Mouse (Mus musculus): ENCODE results near the gene Platr17. TPM values are rescaled to one million over a fixed set of nuclear protein-coding genes. Genes with fewer than 3 reads are reported as not detected.

Platr17 gene
- polyA plus RNA-seq, 1 experiment from 2014 or later, result 0.59 TPM

GRCm38 (mm10) chr17:33909869-33910250 is 4.9 kb downstream of the Platr17 start:
- Histone ChIP-seq H3K4me1 (replicated peaks; ENCODE audit: control insufficient read depth, insufficient read depth, low read length) (peaks cover 8% of the 10 kb centered on the region), H3K36me3 (replicated peaks; ENCODE audit: control insufficient read depth, insufficient read depth) (peaks cover 38% of the 10 kb centered on the region), H3K9ac (peak overlapping the region; percentile 95), H3K4me2 (replicated peaks) (peak overlapping the region; percentile 98), H3K27me3 (ENCODE audit: control insufficient read depth, insufficient read depth, low read length) (no peaks in the 10 kb centered on the region), H3K9me3 (ENCODE audit: control insufficient read depth, low read length) (no peaks in the 10 kb centered on the region), H3K4me3 (replicated peaks; ENCODE audit: low read length) (peak overlapping the region; percentile 86), H3K27ac (peak overlapping the region; percentile 88)
- no peak for ATAC-seq (ENCODE audit: low FRiP score)
- WGBS, result 2% methylated on average over 14 of the region's 14 CpGs
- DNase-seq (ENCODE audit: low spot score), result no peak

- H3K27ac ChIP-seq, result peak overlapping the region; percentile 88; the same call in 1 of the 2 replicates
- H3K9ac ChIP-seq, result peak overlapping the region; percentile 95
- H3K4me1 ChIP-seq (replicated peaks; ENCODE audit: control insufficient read depth, insufficient read depth, low read length), result peaks cover 8% of the 10 kb centered on the region
- no peak for ATAC-seq (ENCODE audit: low FRiP score)
- WGBS, result 58% methylated on average over 11 of the region's 11 CpGs
- peaks cover 38% of the 10 kb centered on the region for H3K36me3 ChIP-seq (replicated peaks; ENCODE audit: control insufficient read depth, insufficient read depth)
- no peaks in the 10 kb centered on the region for H3K27me3 ChIP-seq (ENCODE audit: control insufficient read depth, insufficient read depth, low read length)
- H3K4me3 ChIP-seq (replicated peaks; ENCODE audit: low read length), result peak overlapping the region; percentile 86
- no peaks in the 10 kb centered on the region for H3K9me3 ChIP-seq (ENCODE audit: control insufficient read depth, low read length)
- H3K4me2 ChIP-seq (replicated peaks), result peak overlapping the region; percentile 98
- DNase-seq (ENCODE audit: low spot score), result no peak
Measured at GRCm38 (mm10) chr17:33910346-33911051, 5.6 kb downstream of the Platr17 start.

- no peak overlapping the region for H3K27ac ChIP-seq
- WGBS, result 93% methylated on average over 31 of the region's 31 CpGs
- peaks cover 8% of the 10 kb centered on the region for H3K4me1 ChIP-seq (replicated peaks; ENCODE audit: control insufficient read depth, insufficient read depth, low read length)
- H3K4me3 ChIP-seq (replicated peaks; ENCODE audit: low read length), result no peak overlapping the region
- H3K9ac ChIP-seq, result no peak overlapping the region
- H3K4me2 ChIP-seq (replicated peaks), result no peak overlapping the region; the same call in 1 of the 2 replicates
- peaks cover 38% of the 10 kb centered on the region for H3K36me3 ChIP-seq (replicated peaks; ENCODE audit: control insufficient read depth, insufficient read depth)
- ATAC-seq (ENCODE audit: low FRiP score), result no peak
- H3K27me3 ChIP-seq (ENCODE audit: control insufficient read depth, insufficient read depth, low read length), result no peaks in the 10 kb centered on the region
- DNase-seq (ENCODE audit: low spot score), result no peak
- H3K9me3 ChIP-seq (ENCODE audit: control insufficient read depth, low read length), result no peaks in the 10 kb centered on the region
Measured at GRCm38 (mm10) chr17:33911052-33911812, 6.3 kb downstream of the Platr17 start.

- Histone ChIP-seq H3K27ac (no peak overlapping the region), H3K4me1 (replicated peaks; ENCODE audit: control insufficient read depth, insufficient read depth, low read length) (peaks cover 13% of the 10 kb centered on the region), H3K4me3 (replicated peaks; ENCODE audit: low read length) (no peak overlapping the region), H3K9me3 (ENCODE audit: control insufficient read depth, low read length) (no peaks in the 10 kb centered on the region), H3K4me2 (replicated peaks) (no peak overlapping the region), H3K36me3 (replicated peaks; ENCODE audit: control insufficient read depth, insufficient read depth) (peaks cover 38% of the 10 kb centered on the region), H3K9ac (no peak overlapping the region), H3K27me3 (ENCODE audit: control insufficient read depth, insufficient read depth, low read length) (no peaks in the 10 kb centered on the region)
- 92% methylated on average over 28 of the region's 28 CpGs for WGBS
- DNase-seq (ENCODE audit: low spot score), result no peak
- ATAC-seq (ENCODE audit: low FRiP score), result no peak
Measured at GRCm38 (mm10) chr17:33911813-33912414, 7.0 kb downstream of the Platr17 start.

DNA sequence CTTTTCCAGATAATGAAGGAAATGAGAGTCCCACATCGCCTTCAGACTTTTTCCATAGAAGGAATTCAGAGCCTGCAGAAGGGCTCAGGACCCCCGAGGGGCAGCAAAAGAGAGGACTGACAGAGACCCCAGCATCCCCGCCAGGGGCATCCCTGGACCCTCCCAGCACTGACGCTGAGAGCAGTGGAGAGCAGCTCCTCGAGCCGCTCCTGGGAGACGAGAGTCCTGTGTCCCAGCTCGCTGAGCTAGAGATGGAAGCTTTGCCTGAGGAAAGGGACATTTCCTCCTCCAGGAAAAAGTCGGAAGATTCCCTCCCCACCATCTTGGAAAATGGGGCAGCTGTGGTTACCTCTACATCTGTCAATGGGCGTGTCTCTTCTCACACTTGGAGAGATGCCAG is 8.3 kb downstream of the Platr17 start:
- no peak overlapping the region for H3K4me3 ChIP-seq (replicated peaks; ENCODE audit: low read length)

DNA sequence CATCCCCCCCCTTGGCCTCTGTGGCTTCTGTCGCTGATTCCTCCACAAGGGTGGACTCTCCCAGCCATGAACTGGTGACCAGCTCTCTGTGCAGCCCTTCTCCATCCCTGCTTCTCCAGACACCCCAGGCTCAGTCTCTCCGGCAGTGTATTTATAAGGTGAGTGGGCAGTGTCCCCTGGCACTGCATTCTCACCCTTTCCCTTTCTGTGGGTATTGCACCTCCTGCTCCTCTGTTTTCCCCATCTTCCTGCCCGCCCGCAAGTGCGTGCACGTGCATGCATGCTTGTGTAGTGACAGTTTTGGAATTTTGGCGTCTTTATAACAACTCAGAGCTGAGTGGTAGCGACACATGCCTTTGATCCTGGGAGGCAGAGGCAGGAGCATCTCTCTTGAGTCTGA is 9.0 kb downstream of the Platr17 start:
- Histone ChIP-seq H3K9ac (no peak overlapping the region), H3K27me3 (ENCODE audit: control insufficient read depth, insufficient read depth, low read length) (no peaks in the 10 kb centered on the region), H3K36me3 (replicated peaks; ENCODE audit: control insufficient read depth, insufficient read depth) (peaks cover 42% of the 10 kb centered on the region), H3K27ac (no peak overlapping the region), H3K4me1 (replicated peaks; ENCODE audit: control insufficient read depth, insufficient read depth, low read length) (peaks cover 14% of the 10 kb centered on the region), H3K4me2 (replicated peaks) (no peak overlapping the region), H3K4me3 (replicated peaks; ENCODE audit: low read length) (no peak overlapping the region), H3K9me3 (ENCODE audit: control insufficient read depth, low read length) (no peaks in the 10 kb centered on the region)
- no peak for ATAC-seq (ENCODE audit: low FRiP score)
- no peak for DNase-seq (ENCODE audit: low spot score)
- WGBS, result 97% methylated on average over 8 of the region's 8 CpGs

More for the DNA sequence above, 8.3 kb downstream of the Platr17 start:
- ATAC-seq (ENCODE audit: low FRiP score), result no peak
- no peak for DNase-seq (ENCODE audit: low spot score)
- H3K27ac ChIP-seq, result no peak overlapping the region
- H3K36me3 ChIP-seq (replicated peaks; ENCODE audit: control insufficient read depth, insufficient read depth), result peaks cover 38% of the 10 kb centered on the region
- H3K9me3 ChIP-seq (ENCODE audit: control insufficient read depth, low read length), result no peaks in the 10 kb centered on the region
- WGBS, result 90% methylated on average over 10 of the region's 10 CpGs
- H3K4me2 ChIP-seq (replicated peaks), result no peak overlapping the region
- no peak overlapping the region for H3K9ac ChIP-seq
- peaks cover 14% of the 10 kb centered on the region for H3K4me1 ChIP-seq (replicated peaks; ENCODE audit: control insufficient read depth, insufficient read depth, low read length)
- no peaks in the 10 kb centered on the region for H3K27me3 ChIP-seq (ENCODE audit: control insufficient read depth, insufficient read depth, low read length)

DNA sequence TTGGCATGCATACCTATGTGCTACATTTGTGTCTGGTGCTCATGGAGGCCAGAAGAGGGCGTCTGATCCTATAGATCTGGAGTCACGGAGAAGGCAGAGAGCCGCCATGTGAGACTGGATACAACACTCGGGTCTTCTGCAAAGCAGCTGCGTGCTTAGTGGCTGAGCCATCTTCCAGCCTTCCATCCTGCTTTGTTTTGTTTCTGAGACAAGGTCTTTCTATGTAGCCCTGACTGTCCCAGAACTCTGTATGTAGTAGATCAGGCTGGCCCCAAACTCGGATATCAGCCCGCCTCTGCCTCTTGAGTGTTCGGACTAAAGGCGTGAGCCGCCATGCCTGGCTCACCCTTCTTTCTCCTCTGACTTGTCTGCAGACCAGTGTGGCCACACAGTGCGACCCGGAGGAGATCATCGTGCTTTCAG is 10.0 kb downstream of the Platr17 start:
- no peaks in the 10 kb centered on the region for H3K9me3 ChIP-seq (ENCODE audit: control insufficient read depth, low read length)
- H3K27ac ChIP-seq, result no peak overlapping the region
- ATAC-seq (ENCODE audit: low FRiP score), result no peak
- DNase-seq (ENCODE audit: low spot score), result no peak
- H3K9ac ChIP-seq, result no peak overlapping the region
- peak overlapping the region; percentile 51; the same call in 1 of the 2 replicates for H3K4me3 ChIP-seq (replicated peaks; ENCODE audit: low read length)
- peak overlapping the region; percentile 64; the same call in 1 of the 2 replicates for H3K4me2 ChIP-seq (replicated peaks)
- WGBS, result 74% methylated on average over 13 of the region's 13 CpGs
- peaks cover 22% of the 10 kb centered on the region for H3K4me1 ChIP-seq (replicated peaks; ENCODE audit: control insufficient read depth, insufficient read depth, low read length)
- peaks cover 42% of the 10 kb centered on the region for H3K36me3 ChIP-seq (replicated peaks; ENCODE audit: control insufficient read depth, insufficient read depth)
- no peaks in the 10 kb centered on the region; the same call in 1 of the 2 replicates for H3K27me3 ChIP-seq (ENCODE audit: control insufficient read depth, insufficient read depth, low read length)

DNA sequence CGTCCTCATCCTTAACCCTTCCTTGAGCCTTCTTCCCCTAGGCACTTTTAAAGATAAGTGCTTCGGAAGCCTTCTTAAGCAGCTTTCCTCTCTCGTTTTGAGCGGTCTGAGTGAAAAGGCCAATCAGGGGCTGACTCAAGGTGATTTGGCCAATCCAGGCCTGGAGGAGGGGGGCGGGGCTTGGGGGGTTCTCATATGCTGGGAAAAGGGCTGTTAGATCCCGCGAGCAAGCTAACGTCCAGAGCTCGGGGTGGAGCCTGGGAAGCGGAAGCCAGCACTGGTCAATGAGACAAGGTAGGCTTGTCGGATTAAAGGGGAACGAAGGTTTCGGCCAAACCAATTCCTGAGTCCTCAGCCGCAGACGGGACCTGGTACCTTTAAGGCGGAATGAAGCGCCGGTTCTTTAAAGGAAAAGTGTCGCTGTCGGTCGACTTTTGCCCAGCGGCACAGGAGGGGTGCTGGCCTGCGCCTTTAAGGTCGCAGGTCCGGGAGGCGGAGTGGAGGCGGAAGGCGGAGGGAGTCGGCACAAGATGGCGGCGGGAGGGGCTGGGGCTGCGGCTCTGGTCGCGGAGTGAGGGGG is 10.8 kb downstream of the Platr17 start, which contains the start of the genes Tapbp and Zbtb22:
Gene Tapbp (plus strand): TSS at position 229 of the 580 bp plus-strand sequence.
Gene Zbtb22 (plus strand): TSS at position 234 of the 580 bp plus-strand sequence.
- Histone ChIP-seq H3K4me1 (replicated peaks; ENCODE audit: control insufficient read depth, insufficient read depth, low read length) (peaks cover 23% of the 10 kb centered on the region), H3K4me2 (replicated peaks) (peak within 1 kb of the TSS; percentile 64), H3K36me3 (replicated peaks; ENCODE audit: control insufficient read depth, insufficient read depth) (peaks cover 40% of the 10 kb centered on the region), H3K9me3 (ENCODE audit: control insufficient read depth, low read length) (no peaks in the 10 kb centered on the region), H3K27me3 (ENCODE audit: control insufficient read depth, insufficient read depth, low read length) (no peaks in the 10 kb centered on the region; the same call in 1 of the 2 replicates), H3K4me3 (replicated peaks; ENCODE audit: low read length) (peak within 1 kb of the TSS; percentile 51), H3K27ac (peak within 1 kb of the TSS; percentile 82), H3K9ac (peak within 1 kb of the TSS; percentile 61)
- ATAC-seq (ENCODE audit: low FRiP score) (peak; percentile 93), DNase-seq (ENCODE audit: low spot score) (peak; percentile 98)
- under 1% methylated on average over 33 of the region's 34 CpGs for WGBS
